Mouse (Mus musculus) lung, postnatal 0 days (tissue): ENCODE measurements around the gene Gria4.

Source experiments
- CTCF ChIP-seq: IDR thresholded peaks from 2 replicates; pipeline ENCODE4 v1.5.1; 2016; ENCODE audit warnings: antibody characterized with exemption, mild to moderate bottlenecking
- EP300 ChIP-seq: IDR thresholded peaks from 2 replicates; pipeline ENCODE4 v1.6.1; 2016; ENCODE audit warnings: antibody characterized with exemption, mild to moderate bottlenecking, control low read depth

DNA sequence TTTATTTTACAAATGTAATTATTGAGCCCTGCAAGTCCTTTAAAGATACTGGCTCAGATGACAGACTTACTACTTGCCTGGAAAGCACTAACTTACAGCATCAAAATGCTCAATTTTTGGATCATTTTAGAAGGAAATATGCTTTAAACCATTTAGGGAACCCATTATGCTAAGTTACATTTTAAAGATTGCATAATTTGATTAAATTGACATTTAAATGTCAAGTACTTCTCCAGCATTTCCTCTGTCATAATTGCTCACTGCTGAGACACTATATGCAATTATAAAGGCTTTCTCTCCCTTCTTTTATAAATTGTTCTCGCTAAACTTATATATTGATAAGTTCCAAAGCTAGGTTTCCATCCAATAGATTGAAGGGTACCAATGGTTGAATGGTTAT, 108.9 kb downstream of the Gria4 start:
- TF ChIP-seq CTCF, result no peak
- no peak for TF ChIP-seq EP300
